Mouse (Mus musculus) lung, adult 2 months (tissue): ENCODE data around the gene Lypd6b. TPM values are rescaled to one million over a fixed set of nuclear protein-coding genes. Genes with fewer than 3 reads are reported as not detected.

Source experiments
- DNase-seq: peaks from one replicate; pipeline ENCODE4 v3.0.0; 2022
- H3K4me1 ChIP-seq: fragments of 200-500 bp; 2 replicates; pipeline ENCODE4 v1.6.1; 2011; ENCODE audit warnings: low read length; ENCODE audit not compliant: control insufficient read depth, insufficient read depth
- H3K4me3 ChIP-seq: fragments of 200-500 bp; replicated peaks from 2 replicates; pipeline ENCODE3; 2011; ENCODE audit warnings: low read depth, mild to moderate bottlenecking, control low read depth, low read length; ENCODE audit errors: extremely low read depth
- CTCF ChIP-seq: fragments of 200-500 bp; IDR thresholded peaks from 2 replicates; pipeline ENCODE4 v1.5.1; 2011; ENCODE audit warnings: mild to moderate bottlenecking, low read length, control low read depth; ENCODE audit not compliant: insufficient read depth
- POLR2A ChIP-seq: fragments of 200-500 bp; IDR thresholded peaks from 2 replicates; pipeline ENCODE4 v1.6.1; 2011; ENCODE audit warnings: low read depth, mild to moderate bottlenecking, control low read depth, low read length, borderline replicate concordance; ENCODE audit errors: extremely low read depth
- whole genome bisulfite sequencing: fragments of 180-500 bp; shearing (Covaris S2); methylation state at CpG from one replicate; pipeline ENCODE4 v1.1.7; 2018; 5-methylcytosine and 5-hydroxymethylcytosine counted together
- polyA plus RNA-seq: library from polyadenylated mRNA; depleted of rRNA; stranded (reverse); fragments of >200 nt; gene quantifications from 2 replicates; pipeline ENCODE4 v1.2.3, GENCODE M21; 2012

Gene Lypd6b
- polyA plus RNA-seq, 1 experiment: 1.5 TPM

DNA sequence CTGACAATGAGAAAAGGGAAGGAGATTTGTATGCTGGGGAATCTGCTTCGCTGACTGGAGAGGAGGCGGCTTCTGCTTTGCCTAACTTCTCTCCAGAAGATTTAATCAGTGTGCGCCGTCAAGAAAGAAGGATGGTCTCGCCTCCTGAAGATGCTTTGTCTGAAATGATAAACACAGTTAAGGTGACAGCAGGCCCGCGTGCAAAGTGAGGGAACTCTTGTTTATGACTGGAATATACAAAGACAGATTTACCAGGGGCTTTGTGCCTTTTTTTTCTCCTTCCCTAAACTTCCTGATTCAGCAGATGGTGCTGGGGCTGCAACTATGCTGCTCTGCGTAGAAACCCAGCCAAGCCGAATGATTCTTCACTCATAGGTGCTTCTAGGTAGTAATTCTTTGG, 131.2 kb downstream of the Lypd6b start:
- WGBS: 25% methylated on average over 9 of the region's 9 CpGs
- TF ChIP-seq CTCF: no peak
- TF ChIP-seq POLR2A: no peak

GRCm38 (mm10) chr2:49921948-49922347, 134.5 kb downstream of the Lypd6b start:
- no peak for DNase-seq
- WGBS: 58% methylated on average over 8 of the region's 8 CpGs
- no peaks in the 10 kb centered on the region for H3K4me1 ChIP-seq
- no peak overlapping the region for H3K4me3 ChIP-seq
- TF ChIP-seq CTCF (no peak), POLR2A (no peak)

More for the DNA sequence above, 131.2 kb downstream of the Lypd6b start:
- DNase-seq: no peak
- Histone ChIP-seq H3K4me1 (no peaks in the 10 kb centered on the region), H3K4me3 (no peak overlapping the region)

- DNase-seq: no peak
- no peak for TF ChIP-seq POLR2A
- TF ChIP-seq CTCF: no peak
- 81% methylated on average over 4 of the region's 4 CpGs for WGBS
- Histone ChIP-seq H3K4me3 (no peak overlapping the region), H3K4me1 (no peaks in the 10 kb centered on the region)
Measured at GRCm38 (mm10) chr2:49922810-49923209, 135.3 kb downstream of the Lypd6b start.

GRCm38 (mm10) chr2:49926186-49926585, 138.7 kb downstream of the Lypd6b start:
- WGBS: 83% methylated on average over 5 of the region's 5 CpGs
- DNase-seq: no peak
- TF ChIP-seq CTCF: no peak
- no peak for TF ChIP-seq POLR2A
- Histone ChIP-seq H3K4me3 (no peak overlapping the region), H3K4me1 (no peaks in the 10 kb centered on the region)

DNA sequence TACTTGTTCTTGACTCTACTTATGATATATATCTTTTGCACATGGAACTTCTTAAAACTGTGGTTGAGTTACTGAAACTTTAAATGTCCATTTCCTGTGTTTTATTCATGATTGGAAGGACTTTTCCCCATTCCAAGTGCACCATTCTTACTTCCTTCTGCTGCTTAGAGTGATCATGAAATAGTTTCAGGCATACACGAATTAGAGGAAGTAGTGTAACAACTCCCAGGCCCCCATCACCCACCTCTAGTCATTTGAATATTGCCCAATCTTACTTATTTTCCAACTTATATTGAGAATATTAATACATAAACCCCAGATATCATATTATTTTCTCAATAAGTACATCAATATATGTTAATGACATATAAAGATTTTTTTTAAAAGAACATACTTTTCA, 139.9 kb downstream of the Lypd6b start:
- no peak for DNase-seq
- Histone ChIP-seq H3K4me1 (no peaks in the 10 kb centered on the region), H3K4me3 (no peak overlapping the region)
- TF ChIP-seq CTCF: no peak
- no peak for TF ChIP-seq POLR2A
- 21% methylated on average over 1 of the region's 1 CpGs for WGBS

DNA sequence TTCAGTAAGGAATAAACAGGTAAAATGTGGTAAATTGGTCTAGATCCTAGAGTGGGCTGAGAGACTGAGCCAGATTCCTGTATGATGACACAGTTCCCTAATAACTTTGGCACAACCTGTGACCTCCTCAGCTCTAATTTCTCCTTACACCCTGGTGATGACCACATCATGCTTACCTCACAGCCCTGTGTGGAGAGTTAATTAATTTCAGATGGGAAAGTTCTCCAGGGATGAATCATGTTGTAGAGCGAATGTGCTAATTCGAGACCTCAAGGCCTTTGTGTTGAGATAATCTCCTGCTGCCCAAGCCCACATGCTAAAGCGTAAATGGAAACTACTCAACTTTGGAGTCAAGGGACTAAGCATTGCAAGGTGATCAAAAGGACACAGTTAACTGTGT, 142.4 kb downstream of the Lypd6b start:
- no peaks in the 10 kb centered on the region for H3K4me1 ChIP-seq
- no peak overlapping the region for H3K4me3 ChIP-seq
- 93% methylated on average over 3 of the region's 3 CpGs for WGBS
- no peak for TF ChIP-seq POLR2A
- TF ChIP-seq CTCF: no peak
- no peak for DNase-seq

- Histone ChIP-seq H3K4me1 (no peaks in the 10 kb centered on the region), H3K4me3 (no peak overlapping the region)
- DNase-seq: no peak
- WGBS: 60% methylated on average over 13 of the region's 13 CpGs
- no peak for TF ChIP-seq CTCF
- TF ChIP-seq POLR2A: no peak
Measured at GRCm38 (mm10) chr2:49937621-49938020, 150.1 kb downstream of the Lypd6b start.

GRCm38 (mm10) chr2:49938246-49938645, 150.8 kb downstream of the Lypd6b start:
- WGBS: 55% methylated on average over 8 of the region's 8 CpGs
- TF ChIP-seq CTCF (no peak), POLR2A (no peak)
- Histone ChIP-seq H3K4me3 (no peak overlapping the region), H3K4me1 (no peaks in the 10 kb centered on the region)
- no peak for DNase-seq

DNA sequence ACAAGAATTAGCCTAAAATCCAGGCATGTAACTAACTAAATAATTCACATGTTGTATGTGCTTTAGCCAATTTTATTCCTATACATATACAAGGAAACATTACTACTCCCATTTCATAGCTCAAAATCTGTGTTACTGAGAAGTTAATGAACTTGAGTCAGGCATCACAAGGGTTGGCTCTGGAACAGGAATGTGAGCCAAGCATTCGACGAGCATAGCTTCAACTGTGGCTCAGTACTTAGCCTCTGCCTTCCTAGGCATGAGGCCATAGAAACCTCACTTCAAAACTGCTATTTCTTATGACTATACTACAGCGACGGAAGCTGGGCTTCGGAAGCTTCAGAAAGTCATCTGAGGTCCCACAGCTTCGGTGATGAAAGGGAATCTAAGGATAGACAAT, 152.9 kb downstream of the Lypd6b start:
- no peak for TF ChIP-seq POLR2A
- no peak for TF ChIP-seq CTCF
- WGBS: 71% methylated on average over 6 of the region's 6 CpGs
- Histone ChIP-seq H3K4me3 (no peak overlapping the region), H3K4me1 (no peaks in the 10 kb centered on the region)
- no peak for DNase-seq

DNA sequence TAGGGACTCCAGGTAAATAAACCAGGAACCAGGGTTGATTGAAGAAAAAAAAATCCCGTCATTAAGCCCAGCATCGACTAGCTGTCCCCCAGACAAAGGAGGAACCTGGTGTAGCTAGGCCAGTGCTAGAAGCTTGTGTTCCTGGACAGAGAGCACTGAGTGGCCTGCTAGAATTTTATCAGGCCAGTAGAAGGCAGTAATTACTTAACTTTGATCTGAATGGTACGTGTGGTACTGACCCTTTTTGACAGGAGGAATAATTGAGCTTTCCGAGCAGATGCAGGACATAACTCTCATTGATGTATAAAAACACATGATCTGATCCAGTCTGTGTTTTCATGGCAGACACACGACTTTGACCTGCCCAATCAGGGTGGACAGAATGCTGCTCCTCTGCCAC, 154.6 kb downstream of the Lypd6b start:
- no peak for DNase-seq
- WGBS: 55% methylated on average over 5 of the region's 5 CpGs
- TF ChIP-seq CTCF: no peak
- TF ChIP-seq POLR2A: no peak
- Histone ChIP-seq H3K4me1 (no peaks in the 10 kb centered on the region), H3K4me3 (no peak overlapping the region)
